Mouse (Mus musculus): ENCODE results near the gene Col26a1.
"Not testable (repeated sequence)": the region's sequence is repeated elsewhere in the genome, so short reads cannot be mapped to it uniquely, and the experiment has no call there.

Col26a1 gene

GRCm38 (mm10) chr5:136754053-136754591, 128.9 kb downstream of the Col26a1 start:
- DNase-seq (ENCODE audit: low read depth, low spot score): no peak

GRCm38 (mm10) chr5:136753176-136753575, 129.8 kb downstream of the Col26a1 start:
- peak; percentile 49 for DNase-seq (ENCODE audit: low read depth, low spot score)

GRCm38 (mm10) chr5:136752104-136752503, 130.9 kb downstream of the Col26a1 start:
- no peak for DNase-seq (ENCODE audit: low read depth, low spot score)

GRCm38 (mm10) chr5:136746596-136746995, 136.4 kb downstream of the Col26a1 start:
- no peak for DNase-seq (ENCODE audit: low read depth, low spot score)

GRCm38 (mm10) chr5:136738918-136739317, 144.1 kb downstream of the Col26a1 start:
- no peak for DNase-seq (ENCODE audit: low read depth, low spot score)

GRCm38 (mm10) chr5:136726271-136726670, 156.7 kb downstream of the Col26a1 start:
- DNase-seq (ENCODE audit: low read depth, low spot score): not testable (repeated sequence)

GRCm38 (mm10) chr5:136721596-136721995, 161.4 kb downstream of the Col26a1 start:
- DNase-seq (ENCODE audit: low read depth, low spot score): no peak

GRCm38 (mm10) chr5:136718656-136719055, 164.4 kb downstream of the Col26a1 start:
- DNase-seq (ENCODE audit: low read depth, low spot score): no peak

- DNase-seq (ENCODE audit: low read depth, low spot score): no peak
Observed at GRCm38 (mm10) chr5:136717573-136717854, 165.5 kb downstream of the Col26a1 start.

- peak; percentile 27 for DNase-seq (ENCODE audit: low read depth, low spot score)
Observed at GRCm38 (mm10) chr5:136716696-136717572, 166.1 kb downstream of the Col26a1 start.

GRCm38 (mm10) chr5:136714879-136715278, 168.1 kb downstream of the Col26a1 start:
- peak; percentile 62 for DNase-seq (ENCODE audit: low read depth, low spot score)

- DNase-seq (ENCODE audit: low read depth, low spot score): no peak
Observed at GRCm38 (mm10) chr5:136714232-136714875, 168.7 kb downstream of the Col26a1 start.

GRCm38 (mm10) chr5:136710742-136711141, 172.3 kb downstream of the Col26a1 start:
- DNase-seq (ENCODE audit: low read depth, low spot score): no peak

- no peak for DNase-seq (ENCODE audit: low read depth, low spot score)
Observed at GRCm38 (mm10) chr5:136708116-136708515, 174.9 kb downstream of the Col26a1 start.

GRCm38 (mm10) chr5:136706803-136707202, 176.2 kb downstream of the Col26a1 start:
- DNase-seq (ENCODE audit: low read depth, low spot score): peak; percentile 74

GRCm38 (mm10) chr5:136705532-136705931, 177.5 kb downstream of the Col26a1 start:
- peak; percentile 49 for DNase-seq (ENCODE audit: low read depth, low spot score)

- DNase-seq (ENCODE audit: low read depth, low spot score): no peak
Observed at GRCm38 (mm10) chr5:136704151-136704550, 178.9 kb downstream of the Col26a1 start.

- DNase-seq (ENCODE audit: low read depth, low spot score): peak; percentile 69
Observed at GRCm38 (mm10) chr5:136703751-136704150, 179.3 kb downstream of the Col26a1 start.

- DNase-seq (ENCODE audit: low read depth, low spot score): no peak
Observed at GRCm38 (mm10) chr5:136702159-136702725, 180.8 kb downstream of the Col26a1 start.

- DNase-seq (ENCODE audit: low read depth, low spot score): no peak
Observed at GRCm38 (mm10) chr5:136697618-136698017, 185.4 kb downstream of the Col26a1 start.

- no peak for DNase-seq (ENCODE audit: low read depth, low spot score)
Observed at GRCm38 (mm10) chr5:136696516-136696915, 186.5 kb downstream of the Col26a1 start.

GRCm38 (mm10) chr5:136694976-136695375, 188.0 kb downstream of the Col26a1 start:
- DNase-seq (ENCODE audit: low read depth, low spot score): no peak

All from A20 (cell line).